Mouse (Mus musculus) left cerebral cortex, postnatal 4 days (tissue): Measurements from ENCODE around the gene Itga6. TPM values are rescaled to one million over a fixed set of nuclear protein-coding genes. Genes with fewer than 3 reads are reported as not detected.
"Not testable (repeated sequence)": the region's sequence is repeated elsewhere in the genome, so short reads cannot be mapped to it uniquely, and the experiment has no call there.

Experiments
- DNase-seq: peaks from one replicate; pipeline ENCODE4 v3.0.0-alpha.2; 2022
- intact Hi-C: fragments of 180-260 bp; cut with DNase I; formaldehyde crosslinking; loops from one replicate; pipeline ENCODE4 v1.15.1; 2025
- total RNA-seq, 2 experiments: library from RNA; stranded (reverse); gene quantifications; 2 replicates each; pipeline ENCODE4 v1.2.3; 2021

The Itga6 gene
- total RNA-seq, 2 experiments from 2014 or later = 27.3 to 32.0 TPM

DNA sequence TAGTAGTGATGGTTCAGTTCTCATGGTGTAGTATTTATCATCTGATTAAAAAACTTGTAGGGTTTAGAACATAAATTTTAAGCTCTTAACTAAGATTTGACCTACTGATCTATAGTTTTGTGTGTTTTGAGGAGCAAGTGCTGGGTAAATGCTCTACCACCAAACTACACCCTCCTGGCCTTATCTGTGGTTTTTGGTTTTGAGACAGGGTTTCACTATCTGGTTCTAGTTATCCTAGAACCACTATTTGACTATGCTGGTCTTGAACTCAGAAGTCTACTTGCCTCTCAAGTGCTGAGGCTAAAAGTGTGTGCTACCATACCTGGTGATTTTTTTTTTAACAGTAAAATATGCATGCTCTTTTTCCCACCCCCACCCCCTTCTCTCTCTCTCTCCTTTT is 133.5 kb downstream of the Itga6 start:
- no peak for DNase-seq
- intact Hi-C loops = no loop called here

DNA sequence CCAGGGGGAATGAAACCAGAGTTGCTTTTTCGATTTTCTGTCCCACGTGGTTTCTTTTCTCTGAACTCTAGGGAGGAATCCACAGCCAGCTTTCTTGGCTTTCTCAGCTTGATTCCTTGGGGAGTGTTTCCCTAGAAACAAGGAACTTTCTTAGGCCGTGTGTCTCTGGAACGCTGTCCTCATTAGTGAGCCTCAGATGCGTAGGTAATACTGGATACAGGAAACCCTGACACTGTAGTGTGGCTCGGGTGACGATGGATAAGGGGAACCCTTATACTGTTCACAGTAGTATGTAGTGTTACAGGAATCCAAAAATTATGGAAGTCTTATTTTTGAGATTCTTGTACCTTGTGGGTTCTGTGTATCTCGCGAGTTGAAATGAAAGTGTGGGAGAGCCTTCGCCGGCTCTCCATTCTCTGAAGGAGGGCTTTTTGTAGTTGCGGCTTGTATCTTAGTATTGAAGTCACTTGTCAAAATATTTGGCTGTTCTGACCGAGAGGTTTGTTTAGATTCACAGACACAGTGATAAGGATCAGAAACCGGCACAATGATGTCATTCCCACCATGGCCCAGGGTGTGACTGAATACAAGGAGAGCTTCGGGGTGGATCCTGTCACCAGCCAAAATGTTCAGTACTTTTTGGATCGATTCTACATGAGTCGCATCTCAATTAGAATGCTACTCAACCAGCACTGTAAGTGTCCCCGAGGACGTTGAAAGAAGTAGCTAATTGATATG is 137.7 kb downstream of the Itga6 start:
- DNase-seq = no peak
- intact Hi-C loops = no loop called here

DNA sequence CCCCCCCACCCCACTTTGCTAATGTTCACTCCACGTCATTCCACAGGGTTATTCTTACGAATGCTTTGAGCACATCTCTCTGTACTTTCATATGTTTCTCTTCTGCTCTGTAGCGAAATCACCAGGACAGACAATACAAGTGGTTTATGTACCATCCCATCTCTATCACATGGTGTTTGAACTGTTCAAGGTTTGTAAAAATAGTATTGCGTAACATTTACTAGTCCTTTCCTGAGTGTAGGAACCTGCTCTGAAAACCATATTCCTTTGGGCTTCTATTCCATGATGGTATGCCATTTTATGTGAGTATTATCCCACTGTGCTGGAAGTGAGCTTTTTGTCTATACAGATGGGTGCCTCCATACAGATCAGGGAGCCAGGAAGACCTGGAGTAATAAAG is 141.9 kb downstream of the Itga6 start:
- intact Hi-C loops = no loop called here
- DNase-seq = no peak

DNA sequence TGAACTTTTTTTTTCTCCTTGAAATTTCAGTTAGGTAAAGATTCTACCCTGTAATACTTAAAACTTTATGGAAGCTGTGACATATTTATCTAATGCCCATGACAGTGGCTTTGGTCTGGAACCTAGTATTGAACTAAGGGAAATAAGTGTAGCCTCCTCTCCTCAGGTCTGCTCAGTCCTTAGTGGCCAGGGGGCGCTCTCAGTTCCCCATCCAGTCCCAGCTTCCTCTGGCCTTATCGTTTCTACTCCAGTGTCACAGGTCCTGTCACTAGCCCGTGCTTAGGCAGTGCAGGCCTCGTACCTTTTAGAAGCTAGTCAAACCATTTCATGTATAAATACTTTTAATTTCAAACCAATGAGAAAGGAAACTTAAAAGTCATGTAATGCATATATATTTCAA is 143.0 kb downstream of the Itga6 start:
- DNase-seq = no peak
- intact Hi-C loops = no loop called here

DNA sequence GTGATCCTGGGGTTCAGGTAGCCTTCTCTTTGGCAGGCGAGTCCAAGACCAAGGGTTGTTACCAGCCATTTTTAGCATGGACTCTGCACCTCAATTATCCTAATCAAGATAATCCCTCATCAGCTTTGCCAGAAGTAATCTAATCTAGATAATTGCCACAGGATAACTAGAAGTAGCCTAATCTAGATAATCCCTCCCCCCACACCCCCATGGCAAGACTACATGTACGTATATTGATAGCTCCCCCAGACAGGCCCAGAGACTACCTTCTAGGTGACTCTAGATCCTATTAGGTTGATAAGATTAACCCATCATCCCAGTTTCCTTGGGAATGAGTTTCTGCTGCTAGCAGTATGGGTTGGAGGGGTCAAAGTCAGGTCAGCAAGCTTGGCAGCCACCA is 146.1 kb downstream of the Itga6 start:
- intact Hi-C loops = no loop called here
- no peak for DNase-seq

DNA sequence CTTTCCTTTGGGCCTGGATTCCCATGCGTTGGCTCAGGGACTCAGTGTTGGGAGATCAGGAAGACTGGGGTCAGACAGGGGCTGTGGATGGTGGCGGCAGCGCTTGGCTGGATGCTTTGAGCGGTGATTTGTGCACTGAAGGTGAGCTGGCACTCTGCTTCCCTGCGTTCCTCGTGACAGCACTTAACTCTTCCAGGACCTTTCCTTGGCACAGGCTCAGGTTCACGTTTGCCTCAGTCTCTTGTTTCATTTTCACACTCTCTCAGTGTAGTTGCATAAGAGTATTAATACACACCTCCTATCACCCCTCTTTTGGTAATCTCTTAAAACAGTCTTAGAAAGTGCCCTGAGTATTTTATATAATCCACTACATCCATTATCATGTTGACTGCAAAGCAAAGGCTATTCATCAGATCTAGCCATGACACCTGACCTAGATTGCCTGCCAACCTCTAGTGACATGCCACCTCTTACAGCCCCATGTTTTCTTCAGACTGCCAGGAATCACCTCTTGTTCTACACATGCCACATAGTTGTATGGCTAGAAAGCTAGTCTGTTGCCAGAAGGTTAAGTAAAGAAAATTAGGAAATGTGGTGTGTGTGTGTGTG is 147.4 kb downstream of the Itga6 start:
- no peak for DNase-seq
- intact Hi-C loops = no loop called here

DNA sequence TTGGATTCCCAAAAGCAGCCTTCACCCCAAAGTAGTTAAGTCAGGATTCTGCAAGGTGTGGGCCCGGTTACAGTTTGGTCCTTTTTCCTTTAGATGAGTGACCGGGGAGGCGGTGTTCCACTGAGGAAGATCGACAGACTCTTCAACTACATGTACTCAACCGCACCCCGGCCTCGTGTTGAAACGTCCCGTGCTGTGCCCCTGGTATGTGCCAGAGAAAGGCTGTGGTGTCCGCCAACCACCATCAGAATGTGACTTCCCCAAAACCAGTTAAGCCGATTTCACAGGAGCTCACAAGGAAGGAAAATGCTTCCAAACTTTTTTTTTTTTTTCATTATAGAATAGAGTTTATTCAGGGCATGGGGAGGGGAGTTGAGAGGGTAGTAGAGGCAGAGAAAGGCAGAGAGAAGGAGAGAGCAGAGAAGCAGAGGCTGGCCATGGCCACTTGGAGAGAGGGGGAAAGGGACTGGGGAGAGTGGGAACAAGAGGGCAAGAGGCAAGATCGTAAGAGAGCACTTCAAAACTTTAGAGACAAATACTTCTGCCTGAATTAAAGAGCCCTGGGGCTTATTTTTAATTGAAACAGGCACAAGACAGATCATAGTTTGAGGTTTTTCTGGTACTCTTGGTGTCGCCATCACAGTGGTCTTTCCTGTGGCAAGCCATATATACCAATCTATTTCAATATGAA is 150.3 kb downstream of the Itga6 start:
- intact Hi-C loops = loop anchor here (5.0 kb wide), 2 partner anchors 62 to 142 kb away; no protein-coding TSS in a partner anchor
- no peak for DNase-seq

DNA sequence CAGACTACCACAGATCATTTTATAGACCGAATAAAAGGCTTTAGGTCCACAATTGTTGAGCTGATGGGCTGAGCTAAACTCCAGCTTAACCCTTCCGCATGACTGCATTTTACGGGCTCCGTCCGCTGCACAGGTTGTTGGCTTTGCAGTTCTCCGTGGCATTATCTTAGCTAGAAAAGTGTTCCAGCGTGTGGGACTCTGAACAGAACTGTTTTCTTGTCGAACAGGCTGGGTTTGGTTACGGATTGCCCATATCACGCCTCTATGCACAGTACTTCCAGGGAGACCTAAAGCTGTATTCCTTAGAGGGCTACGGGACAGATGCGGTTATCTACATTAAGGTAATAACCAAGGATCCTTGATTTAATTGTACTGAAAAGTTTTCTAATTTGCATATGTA is 152.0 kb downstream of the Itga6 start:
- intact Hi-C loops = loop anchor here (5.0 kb wide), 2 partner anchors 60 to 140 kb away; no protein-coding TSS in a partner anchor
- DNase-seq = no peak

DNA sequence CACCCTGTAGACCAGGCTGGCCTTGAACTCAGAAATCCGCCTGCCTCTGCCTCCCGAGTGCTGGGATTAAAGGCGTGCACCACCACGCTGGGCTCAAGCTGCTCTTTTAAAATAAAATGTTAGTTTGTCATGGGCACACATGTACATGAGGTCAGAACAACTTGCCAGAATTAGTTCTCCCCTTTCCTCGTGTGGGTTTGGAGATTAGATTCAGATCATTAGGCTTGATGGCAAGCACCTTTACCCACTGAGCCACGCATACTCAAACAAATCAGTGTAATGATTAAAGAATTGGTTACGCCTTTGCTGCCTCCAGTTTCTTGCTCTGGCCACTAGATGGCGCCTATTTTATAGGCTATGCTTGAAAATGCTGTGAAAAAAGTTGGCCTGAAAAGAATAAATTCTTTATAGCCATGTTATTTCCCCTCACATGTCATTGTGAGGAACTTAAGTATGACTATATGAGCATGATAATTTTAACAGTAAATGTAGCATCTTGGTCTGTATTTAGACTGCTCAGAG is 153.0 kb downstream of the Itga6 start:
- intact Hi-C loops = loop anchor here (5.0 kb wide), 2 partner anchors 59 to 139 kb away; no protein-coding TSS in a partner anchor
- DNase-seq = peak; percentile 28

DNA sequence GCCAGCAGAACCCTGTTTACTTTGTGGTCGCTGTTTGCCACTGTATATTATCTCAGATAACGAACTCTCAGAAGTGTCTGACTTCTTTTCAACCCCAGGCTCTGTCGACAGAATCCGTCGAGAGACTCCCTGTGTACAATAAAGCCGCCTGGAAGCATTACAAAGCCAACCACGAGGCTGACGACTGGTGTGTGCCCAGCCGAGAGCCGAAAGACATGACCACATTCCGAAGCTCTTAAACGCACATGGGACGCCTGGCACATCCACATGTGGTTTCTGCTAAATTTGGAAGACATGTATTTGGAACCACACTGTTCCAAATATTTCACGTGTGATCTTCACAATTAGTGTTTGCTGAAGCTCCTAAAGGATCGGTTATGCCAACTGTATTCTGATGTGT is 154.5 kb downstream of the Itga6 start:
- DNase-seq = no peak
- intact Hi-C loops = loop anchor here (5.0 kb wide), 2 partner anchors 57 to 137 kb away; no protein-coding TSS in a partner anchor

DNA sequence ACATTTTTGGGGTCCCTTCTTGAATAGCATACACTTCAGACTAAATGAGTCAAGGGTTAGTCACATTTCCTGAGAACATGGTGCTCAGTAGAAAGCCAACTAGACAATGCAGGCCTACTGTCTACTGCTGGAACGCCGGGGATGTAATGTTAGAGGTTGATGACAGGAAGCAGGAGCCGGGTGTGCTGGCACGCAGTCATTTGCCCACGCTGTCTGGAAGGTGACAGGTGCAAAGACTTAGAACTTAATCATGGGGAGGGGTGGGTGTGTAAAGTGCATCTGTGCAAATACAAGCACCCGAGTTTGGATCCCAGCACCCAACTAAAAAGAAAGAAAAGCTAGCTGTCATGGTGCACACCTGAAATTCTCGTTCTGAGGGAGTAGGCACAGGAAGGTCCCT is 159.7 kb downstream of the Itga6 start:
- no peak for DNase-seq
- intact Hi-C loops = no loop called here

DNA sequence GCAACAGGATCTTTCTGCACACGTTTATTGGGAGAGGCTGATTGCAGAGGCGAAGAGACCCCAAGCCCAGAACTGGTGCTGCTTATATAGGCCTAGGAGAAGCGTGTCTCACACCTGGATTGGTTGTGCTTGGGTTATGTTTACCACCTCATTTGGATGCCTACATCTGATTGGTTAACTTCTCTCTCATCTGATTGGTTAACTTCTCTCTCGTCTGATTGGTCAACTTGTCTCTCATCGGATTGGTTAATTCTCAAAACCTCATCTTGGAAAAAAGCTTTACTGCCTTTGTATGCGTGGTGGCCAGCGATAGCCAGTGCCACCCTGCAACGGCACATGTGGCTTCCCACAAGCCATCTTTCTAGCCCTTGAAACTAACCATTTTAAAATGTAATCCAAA is 160.9 kb downstream of the Itga6 start:
- intact Hi-C loops, DNase-seq: not testable (repeated sequence)

Other genes starting within 250 kb of the Itga6 start
- gene Dlx1, start 217.5 kb upstream of the Itga6 start, total RNA-seq = 10 to 100 TPM; 52.3 to 63.1 TPM
- gene Dlx2, start 198.9 kb upstream of the Itga6 start, total RNA-seq = 10 to 100 TPM; 20.6 to 22.4 TPM
- 10 to 100 TPM; 30.1 to 30.8 TPM for gene Pdk1, start 127.6 kb downstream of the Itga6 start, total RNA-seq
- gene Rapgef4, start 235.6 kb downstream of the Itga6 start, total RNA-seq = 10 to 100 TPM; 85.4 to 88.9 TPM